Mouse (Mus musculus) lung, embryonic 16.5 days (tissue): ENCODE measurements around the gene Krt25. TPM values are rescaled to one million over a fixed set of nuclear protein-coding genes. Genes with fewer than 3 reads are reported as not detected.

Source experiments
- ATAC-seq: fragments of 200-750 bp; cut with Nextera tagmentation; 2 replicates; pipeline ENCODE4 v1.8.0; 2017; ENCODE audit warnings: low read depth, mild to moderate bottlenecking, moderate library complexity
- H3K27ac ChIP-seq: fragments of 300-500 bp; sonication (generic); 2 replicates; pipeline ENCODE4 v1.5.1; 2014; ENCODE audit warnings: mild to moderate bottlenecking, control low read depth, low read length
- H3K27me3 ChIP-seq: fragments of 300-500 bp; sonication (generic); 2 replicates; pipeline ENCODE4 v1.6.1; 2014; ENCODE audit warnings: low read depth, low read length, mixed read lengths; ENCODE audit not compliant: control insufficient read depth, insufficient read depth
- H3K36me3 ChIP-seq: fragments of 300-500 bp; sonication (generic); 2 replicates; pipeline ENCODE4 v1.6.1; 2014; ENCODE audit warnings: low read length; ENCODE audit not compliant: control insufficient read depth, insufficient read depth
- H3K4me1 ChIP-seq: fragments of 300-500 bp; sonication (generic); replicated peaks from 2 replicates; pipeline ENCODE4 v1.6.1; 2014; ENCODE audit warnings: low read length, mixed read lengths; ENCODE audit not compliant: control insufficient read depth, insufficient read depth
- H3K4me2 ChIP-seq: fragments of 300-500 bp; sonication (generic); 2 replicates; pipeline ENCODE4 v1.6.1; 2014; ENCODE audit warnings: low read depth, low read length, control low read depth
- H3K4me3 ChIP-seq: fragments of 300-500 bp; sonication (generic); 2 replicates; pipeline ENCODE4 v1.5.1; 2014; ENCODE audit warnings: mild to moderate bottlenecking, low read length, control low read depth
- H3K9ac ChIP-seq: fragments of 300-500 bp; sonication (generic); 2 replicates; pipeline ENCODE4 v1.6.1; 2014; ENCODE audit warnings: low read length, control low read depth
- H3K9me3 ChIP-seq: fragments of 300-500 bp; sonication (generic); 2 replicates; pipeline ENCODE4 v1.6.1; 2016; ENCODE audit warnings: low read length; ENCODE audit not compliant: control insufficient read depth
- WGBS: fragments of 180-500 bp; shearing (Covaris S2); extraction: QIAGEN DNeasy Blood & Tissue Kit; methylation state at CpG from one replicate; pipeline ENCODE4 v1.1.7; 2014; 5-methylcytosine and 5-hydroxymethylcytosine counted together
- polyA plus RNA-seq: library from polyadenylated mRNA; unstranded; fragments of >200 nt; fragmentation: Nextera tagmentation; extraction: Ambion mirVana; gene quantifications from 2 replicates; pipeline ENCODE4 v1.2.1, GENCODE M21; 2015

Gene Krt25
- not detected in 2 replicates for polyA plus RNA-seq

- H3K36me3 ChIP-seq: no peaks in the 10 kb centered on the region
- H3K4me3 ChIP-seq: no peak within 1 kb of the TSS
- no peak within 1 kb of the TSS for H3K9ac ChIP-seq
- H3K27ac ChIP-seq: no peak within 1 kb of the TSS
- H3K4me1 ChIP-seq: no peaks in the 10 kb centered on the region
- ATAC-seq: no peak
- H3K4me2 ChIP-seq: no peak within 1 kb of the TSS
- no peaks in the 10 kb centered on the region for H3K9me3 ChIP-seq
- 84% methylated on average over 11 of the region's 11 CpGs for WGBS
- no peaks in the 10 kb centered on the region for H3K27me3 ChIP-seq
Observed at GRCm38 (mm10) chr11:99322851-99323250, at the start of gene Krt25. Gene Krt25 (minus strand): TSS chr11:99322951.

GRCm38 (mm10) chr11:99369853-99370451, 47.2 kb upstream of the Krt25 start:
- no peak for ATAC-seq
- Histone ChIP-seq H3K4me3 (no peak overlapping the region), H3K9me3 (no peaks in the 10 kb centered on the region), H3K36me3 (no peaks in the 10 kb centered on the region), H3K27ac (no peak overlapping the region), H3K4me1 (no peaks in the 10 kb centered on the region), H3K4me2 (no peak overlapping the region), H3K9ac (no peak overlapping the region), H3K27me3 (no peaks in the 10 kb centered on the region; the same call in 1 of the 2 replicates)
- WGBS: 86% methylated on average over 8 of the region's 8 CpGs

- 5% methylated on average over 3 of the region's 3 CpGs for WGBS
- H3K9ac ChIP-seq: no peak overlapping the region
- ATAC-seq: no peak
- no peak overlapping the region for H3K4me2 ChIP-seq
- H3K36me3 ChIP-seq: no peaks in the 10 kb centered on the region
- no peaks in the 10 kb centered on the region; the same call in 1 of the 2 replicates for H3K27me3 ChIP-seq
- H3K27ac ChIP-seq: no peak overlapping the region
- no peak overlapping the region for H3K4me3 ChIP-seq
- no peaks in the 10 kb centered on the region for H3K9me3 ChIP-seq
- no peaks in the 10 kb centered on the region for H3K4me1 ChIP-seq
Observed at GRCm38 (mm10) chr11:99369229-99369628, 46.5 kb upstream of the Krt25 start.

- ATAC-seq: no peak
- H3K27ac ChIP-seq: no peak overlapping the region
- no peaks in the 10 kb centered on the region for H3K4me1 ChIP-seq
- H3K36me3 ChIP-seq: no peaks in the 10 kb centered on the region
- no peak overlapping the region for H3K4me2 ChIP-seq
- no peaks in the 10 kb centered on the region for H3K9me3 ChIP-seq
- H3K9ac ChIP-seq: no peak overlapping the region
- H3K27me3 ChIP-seq: no peaks in the 10 kb centered on the region; the same call in 1 of the 2 replicates
- 25% methylated on average over 10 of the region's 10 CpGs for WGBS
- H3K4me3 ChIP-seq: no peak overlapping the region
Observed at GRCm38 (mm10) chr11:99366791-99367190, 44.0 kb upstream of the Krt25 start.

- 20% methylated on average over 9 of the region's 9 CpGs for WGBS
- no peaks in the 10 kb centered on the region for H3K4me1 ChIP-seq
- H3K4me3 ChIP-seq: no peak overlapping the region
- no peaks in the 10 kb centered on the region for H3K9me3 ChIP-seq
- no peak overlapping the region for H3K9ac ChIP-seq
- H3K27me3 ChIP-seq: no peaks in the 10 kb centered on the region
- no peak overlapping the region for H3K27ac ChIP-seq
- H3K36me3 ChIP-seq: no peaks in the 10 kb centered on the region
- no peak overlapping the region for H3K4me2 ChIP-seq
- ATAC-seq: no peak
Observed at GRCm38 (mm10) chr11:99364412-99364811, 41.7 kb upstream of the Krt25 start.

GRCm38 (mm10) chr11:99361423-99361822, 38.7 kb upstream of the Krt25 start:
- Histone ChIP-seq H3K4me2 (no peak overlapping the region), H3K4me3 (no peak overlapping the region), H3K9me3 (no peaks in the 10 kb centered on the region), H3K4me1 (no peaks in the 10 kb centered on the region), H3K36me3 (no peaks in the 10 kb centered on the region), H3K27ac (no peak overlapping the region), H3K27me3 (no peaks in the 10 kb centered on the region), H3K9ac (no peak overlapping the region)
- no peak for ATAC-seq
- 80% methylated on average over 8 of the region's 8 CpGs for WGBS

- H3K4me3 ChIP-seq: no peak within 1 kb of the TSS
- no peaks in the 10 kb centered on the region for H3K4me1 ChIP-seq
- no peak within 1 kb of the TSS for H3K4me2 ChIP-seq
- no peaks in the 10 kb centered on the region for H3K36me3 ChIP-seq
- H3K27ac ChIP-seq: no peak within 1 kb of the TSS
- ATAC-seq: no peak
- H3K27me3 ChIP-seq: no peaks in the 10 kb centered on the region
- 63% methylated on average over 12 of the region's 12 CpGs for WGBS
- no peaks in the 10 kb centered on the region for H3K9me3 ChIP-seq
- H3K9ac ChIP-seq: no peak within 1 kb of the TSS
Observed at GRCm38 (mm10) chr11:99351004-99351403, 28.3 kb upstream of the Krt25 start, which contains the start of gene Krt27. Gene Krt27 (minus strand): TSS chr11:99351104.

GRCm38 (mm10) chr11:99339299-99339847, 16.6 kb upstream of the Krt25 start:
- no peak for ATAC-seq
- H3K9me3 ChIP-seq: no peaks in the 10 kb centered on the region
- no peak overlapping the region for H3K9ac ChIP-seq
- H3K4me3 ChIP-seq: no peak overlapping the region
- H3K27ac ChIP-seq: no peak overlapping the region
- no peaks in the 10 kb centered on the region for H3K36me3 ChIP-seq
- H3K4me1 ChIP-seq: no peaks in the 10 kb centered on the region
- WGBS: 75% methylated on average over 11 of the region's 11 CpGs
- no peak overlapping the region for H3K4me2 ChIP-seq
- H3K27me3 ChIP-seq: no peaks in the 10 kb centered on the region

- Histone ChIP-seq H3K27ac (no peak within 1 kb of the TSS), H3K4me1 (no peaks in the 10 kb centered on the region), H3K9me3 (no peaks in the 10 kb centered on the region), H3K4me3 (no peak within 1 kb of the TSS), H3K27me3 (no peaks in the 10 kb centered on the region), H3K4me2 (no peak within 1 kb of the TSS), H3K9ac (no peak within 1 kb of the TSS), H3K36me3 (no peaks in the 10 kb centered on the region)
- WGBS: 90% methylated on average over 11 of the region's 11 CpGs
- no peak for ATAC-seq
Observed at GRCm38 (mm10) chr11:99337866-99338265, 15.1 kb upstream of the Krt25 start, which contains the start of gene Krt26. Gene Krt26 (minus strand): TSS chr11:99337966.
